Mouse (Mus musculus) MN1 (cell line): ENCODE data around the gene Grtp1.

Experiments
- DNase-seq: peaks from one replicate; pipeline ENCODE4 v3.0.0-alpha.2; 2016; ENCODE audit warnings: low spot score

The Grtp1 gene

GRCm38 (mm10) chr8:13204371-13205140 lies 4.1 kb upstream of the Grtp1 start:
- peak; percentile 34 for DNase-seq

DNA sequence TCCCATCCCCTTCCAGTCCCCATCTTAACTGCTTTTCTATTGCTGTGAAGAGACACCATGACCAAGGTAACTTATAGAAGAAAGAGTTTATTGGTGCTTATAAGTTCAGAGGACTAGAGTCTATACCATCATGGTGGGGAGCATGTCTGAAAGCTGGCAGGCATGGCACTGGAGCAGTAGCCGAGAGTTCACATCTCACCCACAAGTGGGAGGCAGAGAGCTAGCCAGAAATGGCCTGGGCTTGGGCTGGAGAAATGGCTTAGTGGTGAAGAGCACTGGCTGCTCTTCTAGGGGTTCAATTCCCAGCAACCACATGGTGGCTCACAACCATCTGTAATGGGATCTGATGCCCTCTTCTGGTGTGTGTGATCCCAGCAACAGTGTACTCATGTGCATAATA lies 3.1 kb upstream of the Grtp1 start:
- no peak for DNase-seq

DNA sequence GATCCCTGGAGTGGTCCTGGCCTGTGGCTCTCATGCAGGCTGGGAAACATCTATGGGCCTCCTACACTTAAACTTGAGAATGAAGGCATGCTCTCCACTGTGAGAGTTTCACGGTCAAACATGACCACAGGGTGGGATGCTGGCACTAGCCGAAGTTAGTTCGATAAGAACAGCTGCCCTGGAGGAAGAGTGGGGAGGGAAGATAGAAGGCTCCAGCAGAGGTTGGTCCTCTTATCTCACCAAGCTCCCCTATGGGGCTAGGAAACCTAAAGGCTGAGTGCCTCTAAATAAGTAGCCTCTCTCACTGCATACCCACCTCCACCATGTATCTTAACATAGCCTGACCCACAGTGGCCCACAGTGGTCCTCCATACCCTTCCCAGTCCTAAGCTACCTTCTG lies 2.4 kb upstream of the Grtp1 start:
- DNase-seq = no peak

GRCm38 (mm10) chr8:13202041-13202440 lies 1.6 kb upstream of the Grtp1 start:
- DNase-seq = no peak

- no peak for DNase-seq
Measured at GRCm38 (mm10) chr8:13201013-13201334, 554 bp upstream of the Grtp1 start.

DNA sequence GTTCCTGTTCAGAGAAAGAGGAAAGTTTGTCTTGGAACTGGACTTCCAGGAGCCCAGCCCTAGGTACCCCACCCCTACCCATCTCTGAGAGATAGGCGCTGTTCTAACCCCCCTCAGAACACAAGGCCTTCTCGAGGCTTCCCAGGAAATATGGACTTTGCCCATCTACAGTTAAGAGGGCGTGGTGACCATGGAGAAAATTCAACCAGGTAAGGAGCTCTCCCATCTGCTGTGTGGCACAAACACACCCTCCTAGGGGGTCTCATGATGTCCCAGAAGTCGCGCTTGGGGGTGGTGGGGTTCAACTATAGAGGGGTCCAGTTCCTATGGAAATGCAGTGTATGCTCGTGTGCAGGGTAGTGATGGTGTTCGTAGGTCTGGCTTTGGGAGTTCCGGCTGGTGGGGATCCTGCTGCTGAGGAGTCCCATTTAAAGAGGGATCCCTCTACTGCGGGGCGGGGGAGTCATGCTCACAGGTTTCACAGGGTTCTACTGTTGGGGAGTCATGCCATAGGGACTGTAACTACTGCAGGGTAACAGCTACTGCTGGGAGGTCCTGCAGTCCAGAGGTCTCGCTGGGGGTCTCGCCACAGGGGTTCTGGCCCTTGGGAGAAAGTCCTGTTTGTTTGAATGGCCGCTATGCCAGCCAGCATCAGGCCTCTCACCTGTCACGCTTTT lies 897 bp downstream of the Grtp1 start:
- DNase-seq = no peak

- peak; percentile 40 for DNase-seq
Measured at GRCm38 (mm10) chr8:13197493-13197892, 2.9 kb downstream of the Grtp1 start.

- no peak for DNase-seq
Measured at GRCm38 (mm10) chr8:13194818-13195217, 5.6 kb downstream of the Grtp1 start.

DNA sequence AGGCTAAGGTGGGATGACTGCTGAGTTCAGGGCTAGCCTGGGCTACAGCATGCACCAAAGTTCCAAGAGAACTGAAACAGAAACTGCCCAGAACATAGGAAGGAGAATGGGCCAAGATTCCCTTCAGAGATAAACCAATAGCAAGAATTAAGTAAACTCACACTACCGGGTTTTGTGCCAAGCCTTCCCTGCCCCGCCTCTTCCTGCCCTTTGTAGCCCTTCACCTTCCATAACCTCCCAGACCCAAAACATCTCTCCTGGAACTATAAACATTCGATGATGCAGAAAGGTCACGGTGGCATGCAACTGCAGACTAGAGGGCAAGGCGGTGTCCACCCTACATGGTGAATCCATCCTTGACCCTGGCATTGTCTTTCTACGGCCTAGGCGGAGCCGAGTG lies 10.2 kb downstream of the Grtp1 start:
- DNase-seq = no peak

- DNase-seq = no peak
Measured at GRCm38 (mm10) chr8:13188857-13189256, 11.6 kb downstream of the Grtp1 start.

- no peak for DNase-seq
Measured at GRCm38 (mm10) chr8:13188052-13188555, 12.3 kb downstream of the Grtp1 start.

GRCm38 (mm10) chr8:13187638-13188037 lies 12.8 kb downstream of the Grtp1 start:
- DNase-seq = no peak

- DNase-seq = no peak
Measured at GRCm38 (mm10) chr8:13187229-13187628, 13.2 kb downstream of the Grtp1 start.

GRCm38 (mm10) chr8:13186819-13187218 lies 13.6 kb downstream of the Grtp1 start:
- no peak for DNase-seq

DNA sequence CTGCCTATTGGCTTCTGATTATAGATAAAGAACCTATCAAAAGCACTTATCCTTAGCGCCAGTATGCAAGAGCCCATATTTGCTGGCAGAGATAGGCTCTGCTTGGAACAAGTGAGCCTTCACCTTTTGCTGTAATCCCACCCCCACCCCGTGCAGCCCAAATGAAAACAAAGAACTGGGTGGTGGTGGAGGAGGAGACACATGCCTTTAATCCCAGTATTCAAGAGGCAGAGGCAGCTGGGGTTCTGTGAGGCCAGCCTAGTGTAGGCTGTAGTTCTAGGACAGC lies 18.8 kb downstream of the Grtp1 start:
- no peak for DNase-seq

DNA sequence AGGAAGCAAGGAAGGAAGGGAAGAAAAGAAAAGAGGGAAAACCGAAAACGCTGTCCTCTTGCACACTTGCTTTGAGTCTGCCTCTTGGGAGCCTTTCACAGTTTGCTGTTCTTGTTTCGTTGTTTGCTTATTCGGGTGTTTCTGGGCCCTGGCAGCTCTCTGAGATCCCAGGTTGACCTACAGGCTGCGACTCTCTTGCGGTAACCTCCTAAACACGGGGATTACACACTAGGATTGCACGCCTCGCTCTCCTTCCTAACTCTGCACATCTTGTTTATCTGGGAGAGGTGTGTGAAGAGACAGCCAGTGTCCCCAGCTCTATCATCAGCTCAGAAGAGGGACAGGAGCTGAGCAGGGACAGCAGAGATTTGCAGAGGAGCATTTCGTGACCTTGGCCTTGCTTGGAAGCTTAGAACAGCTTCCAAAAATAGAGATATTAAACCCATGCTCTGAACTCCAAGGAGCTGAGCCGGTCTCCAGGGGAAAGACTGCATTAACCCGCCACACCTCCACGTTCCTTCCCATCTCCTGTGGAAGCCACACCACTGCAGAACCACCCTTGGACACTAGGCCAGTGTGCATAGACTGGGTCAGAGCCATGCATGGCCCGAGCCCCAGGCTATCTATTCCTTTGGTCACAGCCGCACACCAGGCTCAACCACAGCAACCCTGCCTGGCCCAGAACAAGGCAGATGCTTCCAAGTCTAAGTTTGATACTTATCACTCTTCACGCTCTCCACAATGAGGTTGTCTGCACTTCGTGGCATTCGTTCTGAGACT lies 19.3 kb downstream of the Grtp1 start:
- peak; percentile 31 for DNase-seq

- DNase-seq = no peak
Measured at GRCm38 (mm10) chr8:13180408-13180807, 20.0 kb downstream of the Grtp1 start.

DNA sequence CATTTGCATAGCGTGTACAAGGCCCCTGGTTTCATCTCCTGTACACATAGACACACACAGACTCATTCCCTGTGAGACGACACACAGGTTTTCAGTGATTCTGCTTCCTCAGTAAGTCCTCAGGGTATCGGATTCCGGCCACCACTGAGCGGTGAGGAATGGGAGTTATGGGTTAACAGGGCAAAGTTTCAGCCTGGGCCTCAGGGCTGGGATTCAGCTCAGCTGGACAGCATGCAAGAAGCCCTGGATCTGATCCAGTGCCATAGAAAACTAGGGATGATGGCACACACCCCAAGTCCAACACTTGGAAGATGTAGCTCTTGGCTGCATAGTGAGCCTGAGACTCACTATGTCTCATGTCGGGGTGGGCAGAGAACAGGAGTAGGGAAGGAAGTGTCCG lies 20.5 kb downstream of the Grtp1 start:
- no peak for DNase-seq

GRCm38 (mm10) chr8:13179482-13179881 lies 20.9 kb downstream of the Grtp1 start:
- DNase-seq = no peak

DNA sequence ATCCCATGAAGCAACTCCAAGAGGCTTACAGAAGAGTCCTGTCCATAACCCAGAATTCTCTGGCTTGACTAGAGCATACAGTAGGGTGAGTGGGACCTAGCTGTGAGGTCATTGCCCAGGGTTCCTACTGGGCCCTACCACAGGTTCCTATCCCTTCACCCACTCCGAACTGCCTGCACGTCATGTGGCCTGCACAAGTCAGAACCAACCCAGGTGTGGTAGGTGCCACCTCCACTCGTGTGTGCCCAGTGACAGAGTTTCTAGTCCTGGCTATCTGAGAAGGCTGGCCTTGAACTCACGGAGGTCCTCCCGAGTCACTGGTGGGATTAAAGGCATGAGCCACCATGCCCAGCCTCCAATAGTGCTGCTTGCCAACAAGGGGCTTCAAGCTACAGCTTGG lies 22.3 kb downstream of the Grtp1 start:
- DNase-seq = no peak

GRCm38 (mm10) chr8:13177173-13177852 lies 23.1 kb downstream of the Grtp1 start:
- DNase-seq = no peak

DNA sequence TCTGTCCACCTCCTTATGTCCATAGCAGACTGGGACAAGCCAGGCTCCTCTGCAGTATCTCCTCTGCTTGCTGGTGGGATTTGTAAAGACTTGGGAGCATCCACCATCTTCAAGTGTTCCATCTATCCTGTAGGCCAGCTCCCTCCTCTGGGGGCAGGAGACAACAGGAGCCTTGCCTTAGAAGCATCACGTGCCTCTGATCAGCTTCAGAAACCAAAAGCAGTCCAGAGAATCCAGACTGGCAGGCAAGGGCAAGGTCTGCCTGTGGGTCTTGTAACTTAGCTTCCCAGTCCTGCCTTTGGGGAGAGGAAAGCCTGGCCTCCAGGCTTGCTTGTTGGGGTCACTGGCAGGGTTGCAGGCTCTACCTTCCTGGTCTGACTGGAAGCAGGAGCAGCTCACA lies 24.8 kb downstream of the Grtp1 start:
- no peak for DNase-seq

DNA sequence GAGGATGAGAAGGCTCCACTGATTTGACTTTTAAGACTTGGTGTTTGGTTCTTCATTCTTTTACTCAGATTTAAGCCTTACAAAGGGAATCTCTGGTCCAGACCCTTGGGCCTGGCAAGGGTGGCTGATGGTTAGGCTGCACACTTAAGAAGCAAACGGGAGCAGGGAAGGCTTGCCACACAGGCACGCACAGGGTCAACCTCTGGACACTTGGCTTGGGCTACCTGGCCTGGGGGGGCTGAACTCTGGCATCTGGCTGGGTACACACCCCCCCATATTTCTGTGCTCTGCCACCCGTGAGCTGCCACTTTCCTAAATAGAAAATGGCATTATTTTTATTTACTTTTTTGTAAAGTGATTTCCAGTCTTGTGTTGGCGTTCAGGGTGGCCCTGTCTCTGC lies 25.6 kb downstream of the Grtp1 start:
- DNase-seq = no peak
